Mouse (Mus musculus) testis, adult 2 months (tissue): Measurements from ENCODE around the gene Uhrf1. TPM values are rescaled to one million over a fixed set of nuclear protein-coding genes. Genes with fewer than 3 reads are reported as not detected.

ENCODE experiments used
- H3K27ac ChIP-seq: fragments of 200-500 bp; 2 replicates; pipeline ENCODE4 v1.5.1; 2012; ENCODE audit warnings: low read depth, low read length; ENCODE audit not compliant: control insufficient read depth, insufficient read depth
- H3K27me3 ChIP-seq: fragments of 200-500 bp; 2 replicates; pipeline ENCODE4 v1.6.1; 2012; ENCODE audit warnings: mild to moderate bottlenecking, low read length, moderate library complexity; ENCODE audit not compliant: control insufficient read depth, insufficient read depth
- H3K36me3 ChIP-seq: fragments of 200-500 bp; 2 replicates; pipeline ENCODE4 v1.6.1; 2012; ENCODE audit warnings: mild to moderate bottlenecking, low read length; ENCODE audit not compliant: control insufficient read depth, insufficient read depth
- H3K4me1 ChIP-seq: fragments of 200-500 bp; 2 replicates; pipeline ENCODE4 v1.6.1; 2012; ENCODE audit warnings: low read length; ENCODE audit not compliant: control insufficient read depth, insufficient read depth
- H3K4me3 ChIP-seq: fragments of 200-500 bp; 2 replicates; pipeline ENCODE4 v1.5.1; 2012; ENCODE audit warnings: low read depth, mild to moderate bottlenecking, low read length, moderate library complexity, mixed read lengths; ENCODE audit not compliant: control insufficient read depth
- CTCF ChIP-seq: fragments of 200-500 bp; IDR thresholded peaks from 2 replicates; pipeline ENCODE4 v1.5.1; 2012; ENCODE audit warnings: low read depth, mild to moderate bottlenecking, inconsistent platforms, low read length, moderate library complexity; ENCODE audit not compliant: control insufficient read depth, insufficient read depth, insufficient replicate concordance
- POLR2A ChIP-seq: fragments of 200-500 bp; IDR thresholded peaks from 2 replicates; pipeline ENCODE4 v1.6.1; 2012; ENCODE audit warnings: low read depth, mild to moderate bottlenecking, inconsistent platforms, low read length, moderate library complexity; ENCODE audit not compliant: control insufficient read depth
- polyA plus RNA-seq: library from polyadenylated mRNA; depleted of rRNA; stranded (reverse); fragments of >200 nt; gene quantifications from 2 replicates; pipeline ENCODE4 v1.2.3, GENCODE M21; 2012

Uhrf1 gene
- polyA plus RNA-seq, 1 experiment: 43.1 TPM

- TF ChIP-seq POLR2A (no peak), CTCF (no peak)
- Histone ChIP-seq H3K4me1 (peaks cover 36% of the 10 kb centered on the region), H3K4me3 (peak overlapping the region; percentile 88), H3K36me3 (no peaks in the 10 kb centered on the region), H3K27me3 (no peaks in the 10 kb centered on the region), H3K27ac (peak overlapping the region; percentile 34; the same call in 1 of the 2 replicates)
These were observed 14.3 kb upstream of the Uhrf1 start for GRCm38 (mm10) chr17:56288866-56289265.

- H3K36me3 ChIP-seq: no peaks in the 10 kb centered on the region
- H3K4me1 ChIP-seq: peaks cover 36% of the 10 kb centered on the region
- H3K27me3 ChIP-seq: no peaks in the 10 kb centered on the region
- TF ChIP-seq CTCF (no peak), POLR2A (no peak)
- peak overlapping the region; percentile 88 for H3K4me3 ChIP-seq
- peak overlapping the region; percentile 34 for H3K27ac ChIP-seq
These were observed 13.5 kb upstream of the Uhrf1 start for GRCm38 (mm10) chr17:56289371-56290331.

GRCm38 (mm10) chr17:56290388-56291170 lies 12.5 kb upstream of the Uhrf1 start:
- Histone ChIP-seq H3K36me3 (no peaks in the 10 kb centered on the region), H3K4me1 (peaks cover 36% of the 10 kb centered on the region)

GRCm38 (mm10) chr17:56291171-56291511 lies 12.0 kb upstream of the Uhrf1 start:
- Histone ChIP-seq H3K4me1 (peaks cover 36% of the 10 kb centered on the region), H3K4me3 (peak overlapping the region; percentile 88), H3K27ac (peak overlapping the region; percentile 73), H3K36me3 (no peaks in the 10 kb centered on the region), H3K27me3 (no peaks in the 10 kb centered on the region)
- peak; percentile 36; the same call in 1 of the 2 replicates for TF ChIP-seq POLR2A
- peak; percentile 86 for TF ChIP-seq CTCF

More at GRCm38 (mm10) chr17:56290388-56291170, 12.5 kb upstream of the Uhrf1 start:
- peak overlapping the region; percentile 88 for H3K4me3 ChIP-seq
- TF ChIP-seq CTCF (no peak), POLR2A (peak; percentile 61)
- H3K27me3 ChIP-seq: no peaks in the 10 kb centered on the region
- H3K27ac ChIP-seq: peak overlapping the region; percentile 73

GRCm38 (mm10) chr17:56291826-56292475 lies 11.2 kb upstream of the Uhrf1 start:
- no peak overlapping the region for H3K4me3 ChIP-seq
- peaks cover 44% of the 10 kb centered on the region for H3K4me1 ChIP-seq
- no peak for TF ChIP-seq CTCF
- no peak for TF ChIP-seq POLR2A
- no peaks in the 10 kb centered on the region for H3K36me3 ChIP-seq
- H3K27me3 ChIP-seq: no peaks in the 10 kb centered on the region
- H3K27ac ChIP-seq: no peak overlapping the region

- 0 out of 2 replicates have a peak within 1 kb of the TSS, but pooled peaks have one; percentile 56 for H3K27ac ChIP-seq
- no peak within 1 kb of the TSS for H3K4me3 ChIP-seq
- peaks cover 43% of the 10 kb centered on the region for H3K4me1 ChIP-seq
- no peaks in the 10 kb centered on the region for H3K36me3 ChIP-seq
- TF ChIP-seq POLR2A (no peak), CTCF (no peak)
- H3K27me3 ChIP-seq: no peaks in the 10 kb centered on the region
These were observed 10.4 kb upstream of the Uhrf1 start, which contains the start of gene Plin3 for GRCm38 (mm10) chr17:56292531-56293222. Gene Plin3 (minus strand): TSS chr17:56292873.

GRCm38 (mm10) chr17:56293291-56293690 lies 9.8 kb upstream of the Uhrf1 start:
- TF ChIP-seq POLR2A (no peak), CTCF (no peak)
- Histone ChIP-seq H3K36me3 (no peaks in the 10 kb centered on the region), H3K4me1 (peaks cover 40% of the 10 kb centered on the region), H3K4me3 (no peak overlapping the region), H3K27ac (no peak overlapping the region), H3K27me3 (no peaks in the 10 kb centered on the region)
